Mouse (Mus musculus) midbrain, embryonic 13.5 days (tissue): Measurements from ENCODE around the gene Psenen. TPM values are rescaled to one million over a fixed set of nuclear protein-coding genes. Genes with fewer than 3 reads are reported as not detected.
A peak's percentile ranks its signal among the peaks of the same experiment; 100 is the strongest.

ENCODE experiments used
- ATAC-seq: fragments of 200-750 bp; cut with Nextera tagmentation; 2 replicates; pipeline ENCODE4 v1.8.0; 2017; ENCODE audit warnings: mild to moderate bottlenecking, moderate TSS enrichment, moderate library complexity
- H3K27ac ChIP-seq: fragments of 300-500 bp; sonication (generic); 2 replicates; pipeline ENCODE4 v1.5.1; 2015; ENCODE audit warnings: inconsistent platforms, mild to moderate bottlenecking, moderate library complexity
- H3K27me3 ChIP-seq: fragments of 300-500 bp; sonication (generic); 2 replicates; pipeline ENCODE4 v1.6.1; 2015; ENCODE audit warnings: mild to moderate bottlenecking, inconsistent platforms
- H3K36me3 ChIP-seq: fragments of 300-500 bp; sonication (generic); 2 replicates; pipeline ENCODE4 v1.6.1; 2015; ENCODE audit warnings: mild to moderate bottlenecking, inconsistent platforms
- H3K4me1 ChIP-seq: fragments of 300-500 bp; sonication (generic); replicated peaks from 2 replicates; pipeline ENCODE4 v1.6.1; 2015; ENCODE audit warnings: inconsistent platforms
- H3K4me2 ChIP-seq: fragments of 300-500 bp; sonication (generic); replicated peaks from 2 replicates; pipeline ENCODE4 v1.6.1; 2015; ENCODE audit warnings: moderate library complexity, mild to moderate bottlenecking, inconsistent platforms
- H3K4me3 ChIP-seq: fragments of 300-500 bp; sonication (generic); replicated peaks from 2 replicates; pipeline ENCODE4 v1.5.1; 2015; ENCODE audit warnings: mild to moderate bottlenecking, inconsistent platforms
- H3K9ac ChIP-seq: fragments of 300-500 bp; sonication (generic); replicated peaks from 2 replicates; pipeline ENCODE4 v1.6.1; 2015; ENCODE audit warnings: mild to moderate bottlenecking, inconsistent platforms
- H3K9me3 ChIP-seq: fragments of 300-500 bp; sonication (generic); 2 replicates; pipeline ENCODE4 v1.6.1; 2016; ENCODE audit warnings: mild to moderate bottlenecking, inconsistent platforms
- WGBS: fragments of 180-500 bp; shearing (Covaris S2); methylation state at CpG from one replicate; pipeline ENCODE4 v1.1.7; 2015; 5-methylcytosine and 5-hydroxymethylcytosine counted together
- microRNA-seq: library from miRNA; unstranded; fragments of <30 nt; microRNA quantifications from one replicate; pipeline ENCODE4, GENCODE M21; 2016
- polyA plus RNA-seq: library from polyadenylated mRNA; unstranded; fragments of >200 nt; fragmentation: Nextera tagmentation; extraction: Ambion mirVana; gene quantifications from 2 replicates; pipeline ENCODE4 v1.2.1, GENCODE M21; 2015

Gene Psenen
- polyA plus RNA-seq, 1 experiment from 2014 or later: 133 TPM

DNA sequence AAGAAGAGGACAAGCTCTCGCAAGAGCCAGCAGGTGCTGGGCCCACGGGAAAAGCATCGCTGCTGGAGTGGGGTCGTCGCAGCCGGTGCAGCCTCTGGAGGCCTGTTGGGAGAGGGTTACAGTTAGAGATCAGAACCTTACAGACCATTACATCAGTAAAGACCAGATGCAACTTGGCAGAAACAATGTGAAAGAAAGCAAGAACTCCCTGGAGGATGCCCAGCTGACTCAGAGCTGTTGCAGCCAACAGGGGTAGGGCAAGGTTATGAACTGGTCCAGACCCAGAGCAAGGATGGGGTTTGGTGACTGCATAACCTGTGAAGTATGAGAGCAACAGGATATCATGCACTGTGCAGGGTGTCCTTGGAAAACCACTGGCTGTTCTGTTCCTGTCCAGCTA lies 38.9 kb downstream of the Psenen start:
- H3K27ac ChIP-seq: no peak overlapping the region
- H3K4me2 ChIP-seq: no peak overlapping the region
- H3K27me3 ChIP-seq: no peaks in the 10 kb centered on the region
- WGBS: 84% methylated on average over 6 of the region's 6 CpGs
- H3K4me1 ChIP-seq: peaks cover 30% of the 10 kb centered on the region
- H3K9ac ChIP-seq: no peak overlapping the region
- H3K4me3 ChIP-seq: no peak overlapping the region
- H3K36me3 ChIP-seq: peaks cover 73% of the 10 kb centered on the region
- H3K9me3 ChIP-seq: no peaks in the 10 kb centered on the region
- ATAC-seq: no peak

DNA sequence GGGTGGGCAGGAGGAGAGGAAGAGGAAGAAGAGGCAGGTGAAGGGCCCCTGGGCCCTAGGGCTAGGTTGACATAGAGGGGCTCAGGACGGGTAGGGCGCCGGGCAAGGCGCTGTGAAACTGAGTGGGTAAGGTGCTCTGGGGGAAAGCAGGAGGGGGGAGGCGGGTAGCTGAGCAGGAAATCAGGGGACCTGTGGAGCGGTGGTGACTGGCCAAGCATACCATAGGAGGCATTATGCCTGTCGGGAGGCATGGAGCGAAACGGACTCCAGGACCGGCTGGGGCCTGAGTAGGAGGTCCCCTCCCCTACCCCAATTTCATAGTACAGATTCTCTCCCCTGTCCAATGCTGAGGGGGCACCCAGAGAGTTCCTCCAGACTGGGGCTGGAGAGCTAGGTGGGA lies 40.6 kb downstream of the Psenen start:
- Histone ChIP-seq H3K9ac (no peak overlapping the region), H3K36me3 (peaks cover 57% of the 10 kb centered on the region), H3K9me3 (no peaks in the 10 kb centered on the region), H3K27me3 (no peaks in the 10 kb centered on the region; the same call in 1 of the 2 replicates), H3K4me3 (no peak overlapping the region), H3K4me1 (peaks cover 30% of the 10 kb centered on the region), H3K27ac (peak overlapping the region; percentile 10; the same call in 1 of the 2 replicates), H3K4me2 (no peak overlapping the region)
- 78% methylated on average over 10 of the region's 10 CpGs for WGBS
- no peak for ATAC-seq

DNA sequence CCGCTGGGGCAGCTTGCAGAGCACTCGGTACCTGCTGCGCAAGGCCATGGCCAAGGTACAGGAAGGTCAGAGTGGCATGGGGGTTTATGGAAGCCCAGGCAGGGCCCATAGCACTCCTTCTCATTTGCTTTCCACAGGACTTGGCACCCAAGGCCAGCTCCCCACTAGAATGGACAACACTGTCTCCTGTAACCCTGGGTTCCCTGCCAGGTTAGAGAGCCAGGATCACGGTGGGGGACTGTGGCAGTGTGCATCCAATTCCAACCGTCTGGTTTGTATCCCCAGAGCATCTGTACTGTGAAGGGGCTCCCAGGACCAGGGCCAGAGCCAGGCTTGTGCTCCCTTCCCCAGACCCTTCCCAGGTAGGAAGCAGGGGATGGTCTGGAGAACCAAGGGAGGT lies 42.6 kb downstream of the Psenen start:
- Histone ChIP-seq H3K4me2 (no peak overlapping the region), H3K4me1 (peaks cover 17% of the 10 kb centered on the region), H3K36me3 (peaks cover 36% of the 10 kb centered on the region), H3K9me3 (no peaks in the 10 kb centered on the region), H3K4me3 (no peak overlapping the region), H3K9ac (no peak overlapping the region; the same call in 1 of the 2 replicates), H3K27ac (no peak overlapping the region), H3K27me3 (no peaks in the 10 kb centered on the region; the same call in 1 of the 2 replicates)
- peak; percentile 29; the same call in 1 of the 2 replicates for ATAC-seq
- 63% methylated on average over 5 of the region's 5 CpGs for WGBS

DNA sequence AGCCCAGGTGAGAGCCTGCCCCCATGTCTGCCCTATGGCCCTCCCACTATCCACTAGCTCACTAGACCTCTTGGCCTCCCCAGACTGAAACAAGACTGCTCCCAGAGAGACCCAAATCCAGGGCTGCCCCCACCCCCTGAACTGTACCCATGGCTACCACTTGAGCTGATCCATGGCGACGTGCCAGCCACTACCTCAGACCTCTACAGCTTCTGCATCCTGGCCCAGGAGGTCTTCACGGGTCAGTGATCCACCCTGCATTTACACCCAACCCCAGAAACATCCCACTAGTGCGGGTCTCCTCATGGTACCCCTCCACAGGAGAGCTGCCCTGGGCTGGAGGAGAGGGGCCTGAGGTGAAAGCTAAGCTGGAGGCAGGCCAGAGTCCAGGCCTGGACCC lies 43.0 kb downstream of the Psenen start:
- Histone ChIP-seq H3K4me3 (no peak overlapping the region), H3K36me3 (peaks cover 32% of the 10 kb centered on the region), H3K27ac (no peak overlapping the region), H3K9ac (peak overlapping the region; percentile 14; the same call in 1 of the 2 replicates), H3K4me2 (no peak overlapping the region), H3K27me3 (no peaks in the 10 kb centered on the region; the same call in 1 of the 2 replicates), H3K9me3 (no peaks in the 10 kb centered on the region), H3K4me1 (peaks cover 14% of the 10 kb centered on the region)
- ATAC-seq: peak; percentile 10
- WGBS: 46% methylated on average over 4 of the region's 4 CpGs

DNA sequence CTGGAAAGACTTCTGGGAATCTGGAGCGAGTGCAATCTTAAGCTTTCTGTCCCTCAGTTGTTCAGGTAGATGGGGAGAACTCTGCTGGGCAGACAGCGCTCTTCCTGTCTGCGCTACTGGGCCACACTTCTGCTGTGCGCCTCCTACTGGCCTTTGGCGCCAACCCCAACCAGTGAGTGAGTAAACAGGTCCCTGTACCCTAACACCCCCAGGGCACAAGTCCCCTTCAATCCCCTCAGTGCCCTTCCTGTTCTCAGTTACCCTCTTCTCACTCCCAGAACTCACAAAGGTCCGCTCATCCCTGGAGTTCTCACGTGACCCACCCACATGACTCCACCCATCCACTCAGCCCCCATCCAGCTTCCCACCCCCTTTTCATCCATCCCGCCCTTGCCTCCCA lies 45.1 kb downstream of the Psenen start:
- no peak for ATAC-seq

GRCm38 (mm10) chr7:30515003-30515760 lies 48.2 kb downstream of the Psenen start:
- Histone ChIP-seq H3K4me3 (no peak overlapping the region), H3K4me1 (peaks cover 3% of the 10 kb centered on the region; the same call in 1 of the 2 replicates), H3K4me2 (no peak overlapping the region), H3K36me3 (no peaks in the 10 kb centered on the region), H3K27me3 (no peaks in the 10 kb centered on the region; the same call in 1 of the 2 replicates), H3K27ac (no peak overlapping the region), H3K9me3 (no peaks in the 10 kb centered on the region), H3K9ac (no peak overlapping the region)
- 61% methylated on average over 24 of the region's 24 CpGs for WGBS
- ATAC-seq: no peak

More for the DNA sequence above, 45.1 kb downstream of the Psenen start:
- Histone ChIP-seq H3K4me3 (no peak overlapping the region), H3K4me2 (no peak overlapping the region), H3K36me3 (peaks cover 13% of the 10 kb centered on the region), H3K27ac (no peak overlapping the region), H3K4me1 (peaks cover 11% of the 10 kb centered on the region), H3K9ac (no peak overlapping the region), H3K27me3 (no peaks in the 10 kb centered on the region; the same call in 1 of the 2 replicates), H3K9me3 (no peaks in the 10 kb centered on the region)
- WGBS: 45% methylated on average over 8 of the region's 8 CpGs

Small RNA genes within 50 kb of the gene (microRNA-seq; reads per million reads assigned to microRNA genes)
- gene Gm38670 (0.82 reads per million), gene Mir3569 (not detected)

Other genes starting within 250 kb of the Psenen start
- 10.8 and 11.7 TPM in 2 replicates for gene Syne4, start 248.8 kb downstream of the Psenen start, polyA plus RNA-seq
- gene E130208F15Rik, start 241.9 kb downstream of the Psenen start, polyA plus RNA-seq: not detected in 2 replicates
- 21.2 and 23.6 TPM in 2 replicates for gene Sdhaf1, start 239.7 kb downstream of the Psenen start, polyA plus RNA-seq
- gene Lrfn3, start 200.9 kb downstream of the Psenen start, polyA plus RNA-seq: 11.4 and 13.0 TPM in 2 replicates
- gene Tyrobp, start 149.9 kb downstream of the Psenen start, polyA plus RNA-seq: 21.0 and 23.8 TPM in 2 replicates
- 0.54 TPM in 1 of 2 replicates, not detected in the other for gene Hcst, start 143.8 kb downstream of the Psenen start, polyA plus RNA-seq
- 1.2 and 1.3 TPM in 2 replicates for gene Nfkbid, start 141.9 kb downstream of the Psenen start, polyA plus RNA-seq
- gene Aplp1, start 118.1 kb downstream of the Psenen start, polyA plus RNA-seq: 521 and 559 TPM in 2 replicates
- 3.1 and 3.6 TPM in 2 replicates for gene Kirrel2, start 105.9 kb downstream of the Psenen start, polyA plus RNA-seq
- gene Nphs1, start 105.3 kb downstream of the Psenen start, polyA plus RNA-seq: 0.78 and 0.94 TPM in 2 replicates
- not detected in 2 replicates for gene Prodh2, start 70.0 kb downstream of the Psenen start, polyA plus RNA-seq
- 106 and 114 TPM in 2 replicates for gene Arhgap33, start 28.6 kb downstream of the Psenen start, polyA plus RNA-seq
- gene Hspb6, start 11.4 kb downstream of the Psenen start, polyA plus RNA-seq: 5.7 and 6.6 TPM in 2 replicates
- gene Proser3, start 11.3 kb downstream of the Psenen start, polyA plus RNA-seq: 8.7 and 12.3 TPM in 2 replicates
- 54.4 and 60.4 TPM in 2 replicates for gene Lin37, start 3.8 kb downstream of the Psenen start, polyA plus RNA-seq
- gene U2af1l4, start 326 bp downstream of the Psenen start, polyA plus RNA-seq: 92.5 and 102 TPM in 2 replicates
- 20.7 and 22.6 TPM in 2 replicates for gene Gm49396, start 283 bp downstream of the Psenen start, polyA plus RNA-seq
- 4.8 and 6.6 TPM in 2 replicates for gene Igflr1, start 1.8 kb upstream of the Psenen start, polyA plus RNA-seq
- gene Kmt2b, start 25.1 kb upstream of the Psenen start, polyA plus RNA-seq: 12.9 and 13.3 TPM in 2 replicates
- 0.14 and 0.31 TPM in 2 replicates for gene Zbtb32, start 35.3 kb upstream of the Psenen start, polyA plus RNA-seq
- gene Upk1a, start 49.2 kb upstream of the Psenen start, polyA plus RNA-seq: 0.46 and 0.73 TPM in 2 replicates
- 1,046 and 1,055 TPM in 2 replicates for gene Cox6b1, start 62.5 kb upstream of the Psenen start, polyA plus RNA-seq
- not detected in 2 replicates for gene Etv2, start 72.2 kb upstream of the Psenen start, polyA plus RNA-seq
- 130 and 153 TPM in 2 replicates for gene Rbm42, start 86.7 kb upstream of the Psenen start, polyA plus RNA-seq
- gene Haus5, start 101.4 kb upstream of the Psenen start, polyA plus RNA-seq: 34.2 and 37.0 TPM in 2 replicates
- gene Pmis2, start 108.0 kb upstream of the Psenen start, polyA plus RNA-seq: not detected in 2 replicates
- not detected in 2 replicates for gene 2200002J24Rik, start 135.3 kb upstream of the Psenen start, polyA plus RNA-seq
- gene Atp4a, start 148.6 kb upstream of the Psenen start, polyA plus RNA-seq: 0.62 and 1.3 TPM in 2 replicates
- 200 and 203 TPM in 2 replicates for gene Tmem147, start 165.9 kb upstream of the Psenen start, polyA plus RNA-seq
- gene Gapdhs, start 180.1 kb upstream of the Psenen start, polyA plus RNA-seq: 1.1 and 2.2 TPM in 2 replicates
- 2.3 TPM in 2 replicates for gene Sbsn, start 187.8 kb upstream of the Psenen start, polyA plus RNA-seq
- 0.27 and 0.57 TPM in 2 replicates for gene Dmkn, start 200.1 kb upstream of the Psenen start, polyA plus RNA-seq
- gene Krtdap, start 224.3 kb upstream of the Psenen start, polyA plus RNA-seq: not detected in 2 replicates